Mouse (Mus musculus): ENCODE measurements at regions not wholly inside any gene's neighbourhood (a gene's known extent, or its start where the extent isn't known, plus 50 kb on each side); places are given as distances from the start of the nearest gene placed in this dataset.

- 25% methylated on average over 5 of the region's 5 CpGs for WGBS
- Histone ChIP-seq H3K9ac (no peak overlapping the region), H3K27ac (ENCODE audit: low read depth) (peak overlapping the region; percentile 64), H3K36me3 (ENCODE audit: insufficient read depth) (no peaks in the 10 kb centered on the region), H3K4me3 (ENCODE audit: low read depth, low read length) (no peak overlapping the region), H3K4me2 (no peak overlapping the region), H3K4me1 (ENCODE audit: insufficient read depth) (0 out of 2 replicates have a peak, but pooled peaks cover 7% of the 10 kb centered on the region), H3K27me3 (ENCODE audit: insufficient read depth, low read length) (no peaks in the 10 kb centered on the region), H3K9me3 (ENCODE audit: low read depth, low read length) (no peaks in the 10 kb centered on the region)
- no peak for TF ChIP-seq CTCF (IDR thresholded peaks at IDR 0.05; ENCODE audit: low read depth)
- peak; percentile 73 for DNase-seq
- peak; percentile 58; the same call in 1 of the 2 replicates for ATAC-seq (ENCODE audit: insufficient read depth)
Measured at GRCm38 (mm10) chr6:4418941-4419351, 85.7 kb upstream of the Col1a2 start.

- Histone ChIP-seq H3K4me1 (ENCODE audit: insufficient read depth) (0 out of 2 replicates have a peak, but pooled peaks cover 7% of the 10 kb centered on the region), H3K4me2 (no peak overlapping the region), H3K27me3 (ENCODE audit: insufficient read depth, low read length) (no peaks in the 10 kb centered on the region), H3K36me3 (ENCODE audit: insufficient read depth) (no peaks in the 10 kb centered on the region), H3K27ac (ENCODE audit: low read depth) (no peak overlapping the region), H3K9me3 (ENCODE audit: low read depth, low read length) (no peaks in the 10 kb centered on the region), H3K4me3 (ENCODE audit: low read depth, low read length) (no peak overlapping the region), H3K9ac (no peak overlapping the region)
- WGBS = 69% methylated on average over 7 of the region's 7 CpGs
- TF ChIP-seq CTCF (IDR thresholded peaks at IDR 0.05; ENCODE audit: low read depth) = no peak
- DNase-seq (no peak), ATAC-seq (ENCODE audit: insufficient read depth) (no peak)
Measured at GRCm38 (mm10) chr6:4421466-4421865, 83.1 kb upstream of the Col1a2 start.

- DNase-seq (no peak), ATAC-seq (ENCODE audit: insufficient read depth) (no peak; the same call in 1 of the 2 replicates)
- Histone ChIP-seq H3K36me3 (ENCODE audit: insufficient read depth) (no peaks in the 10 kb centered on the region), H3K27ac (ENCODE audit: low read depth) (no peak overlapping the region), H3K27me3 (ENCODE audit: insufficient read depth, low read length) (no peaks in the 10 kb centered on the region), H3K4me3 (ENCODE audit: low read depth, low read length) (no peak overlapping the region), H3K4me2 (no peak overlapping the region), H3K9ac (no peak overlapping the region), H3K9me3 (ENCODE audit: low read depth, low read length) (no peaks in the 10 kb centered on the region), H3K4me1 (ENCODE audit: insufficient read depth) (no peaks in the 10 kb centered on the region)
- WGBS = 93% methylated on average over 4 of the region's 4 CpGs
- no peak for TF ChIP-seq CTCF (IDR thresholded peaks at IDR 0.05; ENCODE audit: low read depth)
Measured at GRCm38 (mm10) chr6:4427122-4427521, 77.5 kb upstream of the Col1a2 start.

- H3K27ac ChIP-seq (ENCODE audit: low read depth) = peak overlapping the region; percentile 43; the same call in 1 of the 2 replicates
Measured at GRCm38 (mm10) chr6:4430704-4431310, 73.8 kb upstream of the Col1a2 start.

GRCm38 (mm10) chr6:4432192-4432591, 72.4 kb upstream of the Col1a2 start:
- Histone ChIP-seq H3K9me3 (ENCODE audit: low read depth, low read length) (no peaks in the 10 kb centered on the region), H3K27me3 (ENCODE audit: insufficient read depth, low read length) (no peaks in the 10 kb centered on the region), H3K27ac (ENCODE audit: low read depth) (no peak overlapping the region), H3K4me3 (ENCODE audit: low read depth, low read length) (no peak overlapping the region), H3K36me3 (ENCODE audit: insufficient read depth) (no peaks in the 10 kb centered on the region), H3K4me2 (no peak overlapping the region), H3K4me1 (ENCODE audit: insufficient read depth) (no peaks in the 10 kb centered on the region), H3K9ac (no peak overlapping the region)
- 82% methylated on average over 8 of the region's 8 CpGs for WGBS
- TF ChIP-seq CTCF (IDR thresholded peaks at IDR 0.05; ENCODE audit: low read depth) = no peak
- no peak for ATAC-seq (ENCODE audit: insufficient read depth)
- DNase-seq = no peak

More at GRCm38 (mm10) chr6:4430704-4431310, 73.8 kb upstream of the Col1a2 start:
- ATAC-seq (ENCODE audit: insufficient read depth) = peak; percentile 62; the same call in 1 of the 2 replicates
- TF ChIP-seq CTCF (IDR thresholded peaks at IDR 0.05; ENCODE audit: low read depth) = no peak
- Histone ChIP-seq H3K4me1 (ENCODE audit: insufficient read depth) (no peaks in the 10 kb centered on the region), H3K9ac (no peak overlapping the region), H3K4me3 (ENCODE audit: low read depth, low read length) (no peak overlapping the region), H3K27me3 (ENCODE audit: insufficient read depth, low read length) (no peaks in the 10 kb centered on the region), H3K4me2 (no peak overlapping the region), H3K9me3 (ENCODE audit: low read depth, low read length) (no peaks in the 10 kb centered on the region), H3K36me3 (ENCODE audit: insufficient read depth) (no peaks in the 10 kb centered on the region)
- peak; percentile 65 for DNase-seq
- whole genome bisulfite sequencing = 27% methylated on average over 1 of the region's 1 CpGs

- H3K4me2 ChIP-seq = no peak overlapping the region
- no peaks in the 10 kb centered on the region for H3K4me1 ChIP-seq (ENCODE audit: insufficient read depth)
- no peak for ATAC-seq (ENCODE audit: insufficient read depth)
- DNase-seq = no peak
- WGBS = 52% methylated on average over 4 of the region's 4 CpGs
- no peak overlapping the region for H3K4me3 ChIP-seq (ENCODE audit: low read depth, low read length)
- H3K27ac ChIP-seq (ENCODE audit: low read depth) = no peak overlapping the region
- H3K36me3 ChIP-seq (ENCODE audit: insufficient read depth) = no peaks in the 10 kb centered on the region
- TF ChIP-seq CTCF (IDR thresholded peaks at IDR 0.05; ENCODE audit: low read depth) = no peak
- H3K9ac ChIP-seq = no peak overlapping the region
- no peaks in the 10 kb centered on the region for H3K27me3 ChIP-seq (ENCODE audit: insufficient read depth, low read length)
- H3K9me3 ChIP-seq (ENCODE audit: low read depth, low read length) = no peaks in the 10 kb centered on the region
Measured at GRCm38 (mm10) chr6:4436439-4436838, 68.2 kb upstream of the Col1a2 start.

GRCm38 (mm10) chr6:4436874-4437273, 67.7 kb upstream of the Col1a2 start:
- Histone ChIP-seq H3K36me3 (ENCODE audit: insufficient read depth) (no peaks in the 10 kb centered on the region), H3K4me3 (ENCODE audit: low read depth, low read length) (no peak overlapping the region), H3K4me2 (no peak overlapping the region), H3K4me1 (ENCODE audit: insufficient read depth) (no peaks in the 10 kb centered on the region), H3K9me3 (ENCODE audit: low read depth, low read length) (no peaks in the 10 kb centered on the region), H3K27ac (ENCODE audit: low read depth) (no peak overlapping the region), H3K9ac (no peak overlapping the region), H3K27me3 (ENCODE audit: insufficient read depth, low read length) (no peaks in the 10 kb centered on the region)
- no peak for TF ChIP-seq CTCF (IDR thresholded peaks at IDR 0.05; ENCODE audit: low read depth)
- WGBS = 62% methylated on average over 1 of the region's 1 CpGs
- ATAC-seq (ENCODE audit: insufficient read depth) (no peak), DNase-seq (no peak)
